Mouse (Mus musculus): ENCODE results near the gene Pbx2. TPM values are rescaled to one million over a fixed set of nuclear protein-coding genes. Genes with fewer than 3 reads are reported as not detected.

Pbx2 gene
- total RNA-seq, 2 experiments from 2014 or later: 14.0 to 14.6 TPM

DNA sequence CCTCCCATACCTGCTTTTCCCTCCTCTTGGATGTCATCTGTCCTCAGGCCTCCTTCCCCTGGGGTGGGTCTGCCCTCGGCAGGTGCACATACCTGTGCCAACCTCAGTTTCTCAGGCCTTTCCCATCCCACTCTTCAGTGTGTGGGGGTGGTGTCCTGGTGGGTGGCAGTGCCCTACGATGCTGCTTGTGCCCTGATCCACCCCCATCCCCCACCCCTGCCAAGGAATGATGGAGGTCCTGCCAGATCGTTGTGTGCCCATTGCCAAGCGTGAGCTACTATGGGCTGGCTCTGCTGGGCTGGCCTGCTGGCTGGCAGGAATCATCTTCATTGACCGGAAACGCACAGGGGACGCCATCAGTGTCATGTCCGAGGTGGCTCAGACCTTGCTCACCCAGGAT lies 20.0 kb downstream of the Pbx2 start:
- intact Hi-C loops (cut with DNase I): no loop called here
- DNase-seq: no peak
- no peak overlapping the region for H3K27ac ChIP-seq
- no peak for TF ChIP-seq CTCF (IDR thresholded peaks at IDR 0.05)
- H3K4me3 ChIP-seq: no peak overlapping the region

- Histone ChIP-seq H3K4me3 (no peak overlapping the region), H3K27ac (no peak overlapping the region)
- no peak for DNase-seq
- intact Hi-C loops (cut with DNase I): no loop called here
- TF ChIP-seq CTCF (IDR thresholded peaks at IDR 0.05): no peak
Measured at GRCm38 (mm10) chr17:34613054-34613645, 22.1 kb downstream of the Pbx2 start.

GRCm38 (mm10) chr17:34613830-34614229 lies 22.8 kb downstream of the Pbx2 start:
- no peak overlapping the region for H3K4me3 ChIP-seq
- intact Hi-C loops (cut with DNase I): no loop called here
- TF ChIP-seq CTCF (IDR thresholded peaks at IDR 0.05): no peak
- no peak overlapping the region for H3K27ac ChIP-seq
- DNase-seq: no peak

- DNase-seq: no peak
Measured at GRCm38 (mm10) chr17:34615871-34616270, 24.8 kb downstream of the Pbx2 start, which contains the start of gene Egfl8. Gene Egfl8 (minus strand): TSS chr17:34615971.

DNA sequence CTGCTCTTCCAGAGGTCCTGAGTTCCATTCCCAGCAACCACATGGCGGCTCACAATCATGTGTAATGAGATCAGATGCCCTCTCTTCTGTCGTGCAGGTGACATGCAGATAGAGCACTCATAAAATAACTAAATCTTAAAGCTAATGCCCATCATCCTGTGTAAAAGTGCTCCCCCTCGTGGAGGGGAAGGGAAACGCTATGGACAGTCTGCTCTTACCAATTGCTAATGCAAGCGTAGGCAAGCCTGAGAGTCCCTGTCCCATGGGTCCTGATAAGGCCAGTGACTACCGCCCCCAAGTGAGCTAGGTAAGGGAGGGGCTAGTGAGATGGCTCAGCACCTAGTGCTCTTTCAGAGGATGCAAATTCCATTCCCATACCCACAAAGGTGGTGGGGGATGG lies 27.9 kb downstream of the Pbx2 start:
- Histone ChIP-seq H3K4me3 (no peak overlapping the region), H3K27ac (no peak overlapping the region)
- intact Hi-C loops (cut with DNase I): loop anchor here (2.0 to 5.0 kb wide), 2 partner anchors 47 to 178 kb away; no protein-coding TSS in a partner anchor
- TF ChIP-seq CTCF (IDR thresholded peaks at IDR 0.05): peak; percentile 90
- DNase-seq: peak; percentile 76

More at GRCm38 (mm10) chr17:34615871-34616270, 24.8 kb downstream of the Pbx2 start, which contains the start of gene Egfl8:
- intact Hi-C loops (cut with DNase I): loop anchor here (5.0 kb wide), 1 partner anchor 44 kb away; no protein-coding TSS in a partner anchor
- Histone ChIP-seq H3K4me3 (no peak within 1 kb of the TSS), H3K27ac (peak within 1 kb of the TSS; percentile 65)
- no peak for TF ChIP-seq CTCF (IDR thresholded peaks at IDR 0.05)

DNA sequence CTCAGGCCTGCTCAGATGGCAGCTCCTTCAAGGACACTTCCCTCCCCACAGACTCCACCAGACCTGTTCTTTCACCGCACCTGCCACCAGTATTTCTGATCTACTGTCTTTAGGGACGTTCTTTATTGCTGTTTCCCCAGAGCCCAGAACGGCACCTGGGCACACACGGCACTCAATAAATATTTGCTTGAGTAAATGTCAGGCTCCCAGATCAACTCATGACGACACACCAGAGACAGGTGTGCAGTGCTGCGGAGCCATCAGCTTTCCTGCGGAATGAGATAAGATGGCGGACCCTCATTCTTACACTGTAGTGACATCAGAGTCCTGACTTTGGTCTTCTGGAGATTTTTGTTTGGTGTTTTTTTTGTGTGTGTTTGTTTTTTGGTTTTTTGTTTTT lies 29.9 kb downstream of the Pbx2 start:
- Histone ChIP-seq H3K27ac (no peak overlapping the region), H3K4me3 (no peak overlapping the region)
- TF ChIP-seq CTCF (IDR thresholded peaks at IDR 0.05): no peak
- intact Hi-C loops (cut with DNase I): no loop called here
- DNase-seq: no peak

- intact Hi-C loops (cut with DNase I): no loop called here
- no peak overlapping the region for H3K27ac ChIP-seq
- DNase-seq: no peak
- TF ChIP-seq CTCF (IDR thresholded peaks at IDR 0.05): peak; percentile 23; the same call in 1 of the 2 replicates
- no peak overlapping the region for H3K4me3 ChIP-seq
Measured at GRCm38 (mm10) chr17:34623161-34623560, 32.1 kb downstream of the Pbx2 start.

DNA sequence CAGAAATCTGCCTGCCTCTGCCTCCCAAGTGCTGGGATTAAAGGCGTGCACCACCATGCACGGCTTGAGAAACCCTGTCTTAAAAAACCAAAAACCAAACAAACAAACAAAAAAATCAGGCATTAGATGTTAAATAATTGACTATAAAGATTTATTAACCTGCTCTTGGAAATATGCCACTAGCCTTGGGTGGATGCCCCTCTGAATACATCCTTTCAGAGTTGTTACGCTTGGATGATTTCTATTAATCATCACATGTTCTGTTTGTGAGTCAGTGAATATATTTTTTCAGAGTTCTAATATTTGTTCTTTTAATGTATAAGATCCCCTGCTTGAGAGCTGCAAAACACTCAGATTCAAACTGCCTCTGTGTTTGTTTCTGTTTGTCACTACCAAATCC lies 33.9 kb downstream of the Pbx2 start:
- no peak for DNase-seq
- intact Hi-C loops (cut with DNase I): no loop called here
- no peak for TF ChIP-seq CTCF (IDR thresholded peaks at IDR 0.05)
- Histone ChIP-seq H3K27ac (no peak overlapping the region), H3K4me3 (no peak overlapping the region)

DNA sequence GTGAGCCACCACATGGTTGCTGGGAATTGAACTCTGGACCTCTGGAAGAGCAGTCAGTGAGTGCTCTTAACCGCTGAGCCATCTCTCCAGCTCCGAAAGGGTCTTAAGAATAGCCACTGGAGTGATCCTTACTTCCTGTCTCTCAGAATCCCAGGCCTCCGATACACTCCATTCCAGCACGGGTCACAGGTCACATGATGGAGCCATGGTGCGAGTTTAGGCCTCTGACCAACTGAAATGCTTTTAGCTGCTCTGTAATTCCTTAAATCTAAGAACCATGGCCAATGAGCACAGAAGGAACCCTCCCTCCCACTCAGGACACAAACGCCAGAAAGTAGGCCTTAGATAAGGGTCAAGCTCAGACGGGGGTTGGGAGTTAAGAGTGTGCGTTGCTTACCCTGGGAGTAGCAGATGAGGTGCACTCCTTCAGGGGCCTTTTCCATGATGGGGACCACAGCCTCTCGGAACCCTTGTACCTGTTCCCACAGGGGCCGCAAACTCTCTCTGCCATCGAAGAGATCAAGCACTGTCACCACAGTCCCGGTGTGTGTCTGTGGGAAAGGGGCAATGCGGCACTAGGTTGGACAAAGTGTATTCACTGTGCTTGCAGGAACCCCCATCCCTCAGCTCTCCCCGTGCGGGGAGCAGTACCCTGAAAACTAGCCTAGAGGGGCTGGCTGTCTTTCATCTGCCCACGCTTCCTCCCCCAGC lies 35.2 kb downstream of the Pbx2 start:
- Histone ChIP-seq H3K27ac (peak overlapping the region; percentile 96), H3K4me3 (peak overlapping the region; percentile 94)
- no peak for DNase-seq
- intact Hi-C loops (cut with DNase I): loop anchor here (2.0 kb wide), 1 partner anchor 21 kb away; the partner anchor contains the start of gene Agpat1
- TF ChIP-seq CTCF (IDR thresholded peaks at IDR 0.05): no peak

DNA sequence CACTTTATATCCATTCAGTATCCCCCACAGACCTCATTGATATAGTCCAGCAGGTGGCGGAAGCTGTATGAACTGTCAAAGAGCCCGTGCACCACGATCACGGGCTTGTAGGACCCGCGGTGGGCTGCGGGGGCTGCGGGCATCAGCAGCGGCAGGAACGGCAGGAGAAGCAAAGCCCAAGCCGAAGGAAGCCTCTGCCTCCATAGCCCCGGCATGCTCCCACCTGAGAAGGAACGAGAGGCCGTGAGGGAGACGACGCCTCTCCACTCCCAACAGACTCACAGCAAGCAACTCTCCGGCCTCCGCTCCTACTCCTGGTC lies 35.7 kb downstream of the Pbx2 start:
- peak overlapping the region; percentile 94 for H3K4me3 ChIP-seq
- DNase-seq: no peak
- peak overlapping the region; percentile 96 for H3K27ac ChIP-seq
- peak; percentile 52 for TF ChIP-seq CTCF (IDR thresholded peaks at IDR 0.05)
- intact Hi-C loops (cut with DNase I): loop anchor here (2.0 kb wide), 1 partner anchor 22 kb away; the partner anchor contains the start of gene Agpat1

DNA sequence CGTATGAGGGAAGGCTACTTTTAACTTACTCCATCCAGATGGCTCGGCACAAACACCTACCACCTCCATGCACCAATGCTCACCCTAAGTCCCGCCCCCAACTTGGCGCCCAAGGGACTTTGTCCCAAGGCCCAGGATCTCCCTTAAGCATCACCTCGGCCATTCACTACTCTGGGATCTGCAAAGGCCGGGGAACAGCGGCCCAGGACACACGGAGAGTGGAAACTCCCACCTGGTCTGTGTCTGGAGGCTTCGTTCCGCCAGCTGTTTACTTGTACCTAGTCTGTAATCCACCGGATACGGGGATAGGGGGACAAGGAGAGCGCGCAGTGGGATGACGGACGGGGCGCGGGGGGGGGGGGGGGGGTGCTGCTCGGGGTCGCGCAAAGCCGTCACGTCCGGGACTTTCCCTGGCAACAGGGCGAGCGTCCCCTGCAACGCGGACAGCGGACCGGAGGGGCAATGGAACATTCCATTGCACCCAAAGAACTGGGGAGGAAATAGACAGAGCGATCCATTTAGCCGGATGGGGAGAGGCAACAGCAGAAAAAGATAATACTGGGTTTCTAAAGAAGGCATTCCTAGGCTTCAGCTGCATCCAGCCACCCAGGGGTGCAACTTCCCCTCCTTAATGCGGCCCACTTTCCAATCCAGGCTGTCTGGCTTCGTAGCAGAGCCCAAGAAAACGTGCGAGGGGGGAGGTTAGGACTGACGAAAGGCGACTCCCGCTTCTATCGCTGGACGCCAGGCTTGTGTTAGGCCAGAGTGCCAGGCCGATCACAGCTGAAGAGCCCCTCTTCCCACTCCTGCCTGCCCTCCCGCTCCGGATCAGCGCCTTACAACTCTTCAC lies 36.3 kb downstream of the Pbx2 start:
- Histone ChIP-seq H3K27ac (peak overlapping the region; percentile 96), H3K4me3 (peak overlapping the region; percentile 94)
- intact Hi-C loops (cut with DNase I): loop anchor here (2.0 kb wide), 1 partner anchor 23 kb away; the partner anchor contains the start of gene Agpat1
- TF ChIP-seq CTCF (IDR thresholded peaks at IDR 0.05): no peak
- peak; percentile 92 for DNase-seq

DNA sequence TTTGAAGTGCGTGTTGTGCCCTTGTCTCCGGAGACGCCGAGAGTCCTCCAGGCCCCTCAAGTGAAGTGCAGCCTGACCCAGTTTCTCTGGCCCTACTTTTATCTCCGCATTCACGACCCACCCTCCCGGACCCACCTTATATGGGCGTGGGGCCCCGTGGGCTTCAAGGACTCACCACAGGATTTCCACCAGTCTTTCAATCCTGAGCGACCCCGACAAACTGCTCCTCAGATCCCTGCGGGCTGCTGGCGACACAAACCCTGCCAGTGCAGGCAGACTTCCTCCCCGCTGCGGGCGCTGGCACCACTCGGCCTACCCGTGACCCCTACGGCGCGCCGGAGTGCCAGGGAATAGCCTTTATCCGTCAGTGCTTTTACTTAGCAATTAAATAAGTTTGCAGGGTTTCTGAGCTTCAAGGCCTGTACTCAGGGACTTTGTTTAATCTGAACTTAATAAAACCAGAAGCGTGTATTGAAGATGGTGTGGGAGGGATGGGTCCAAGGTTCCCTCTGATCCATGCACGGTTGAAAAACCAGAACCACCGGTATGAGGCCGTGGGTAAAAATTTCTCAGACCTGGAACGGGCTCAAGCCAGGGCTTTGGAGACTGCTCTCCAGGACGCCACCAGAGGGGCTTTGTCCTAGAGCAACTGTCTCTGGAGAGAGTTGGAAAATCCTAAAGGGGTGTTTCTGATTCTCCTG lies 37.0 kb downstream of the Pbx2 start, which contains the start of gene Ppt2:
Gene Ppt2 (minus strand): TSS at position 568 of the 701 bp plus-strand sequence.
- intact Hi-C loops (cut with DNase I): loop anchor here (2.0 kb wide), 1 partner anchor 23 kb away; the partner anchor contains the start of gene Agpat1
- TF ChIP-seq CTCF (IDR thresholded peaks at IDR 0.05): no peak
- peak within 1 kb of the TSS; percentile 94 for H3K4me3 ChIP-seq
- peak; percentile 80 for DNase-seq
- peak within 1 kb of the TSS; percentile 96 for H3K27ac ChIP-seq

Data from gastrocnemius, adult 2 months (tissue).